Mouse (Mus musculus): ENCODE measurements around the gene Tph1.

GRCm38 (mm10) chr7:46606391-46607030 is 65.8 kb downstream of the Tph1 start:
- TF ChIP-seq CTCF (conservative IDR thresholded peaks at IDR 0.05; ENCODE audit: low read length) (peak; percentile 58), POU5F1 (IDR thresholded peaks at IDR 0.05; ENCODE audit: borderline replicate concordance, low read length) (no peak)
